Mouse (Mus musculus): Measurements from ENCODE around the gene Rab40c. TPM values are rescaled to one million over a fixed set of nuclear protein-coding genes. Genes with fewer than 3 reads are reported as not detected.
A peak's percentile ranks its signal among the peaks of the same experiment; 100 is the strongest.

Rab40c gene
- total and polyA plus RNA-seq, 3 experiments: 3.7 to 23.2 TPM; not detected in 1

DNA sequence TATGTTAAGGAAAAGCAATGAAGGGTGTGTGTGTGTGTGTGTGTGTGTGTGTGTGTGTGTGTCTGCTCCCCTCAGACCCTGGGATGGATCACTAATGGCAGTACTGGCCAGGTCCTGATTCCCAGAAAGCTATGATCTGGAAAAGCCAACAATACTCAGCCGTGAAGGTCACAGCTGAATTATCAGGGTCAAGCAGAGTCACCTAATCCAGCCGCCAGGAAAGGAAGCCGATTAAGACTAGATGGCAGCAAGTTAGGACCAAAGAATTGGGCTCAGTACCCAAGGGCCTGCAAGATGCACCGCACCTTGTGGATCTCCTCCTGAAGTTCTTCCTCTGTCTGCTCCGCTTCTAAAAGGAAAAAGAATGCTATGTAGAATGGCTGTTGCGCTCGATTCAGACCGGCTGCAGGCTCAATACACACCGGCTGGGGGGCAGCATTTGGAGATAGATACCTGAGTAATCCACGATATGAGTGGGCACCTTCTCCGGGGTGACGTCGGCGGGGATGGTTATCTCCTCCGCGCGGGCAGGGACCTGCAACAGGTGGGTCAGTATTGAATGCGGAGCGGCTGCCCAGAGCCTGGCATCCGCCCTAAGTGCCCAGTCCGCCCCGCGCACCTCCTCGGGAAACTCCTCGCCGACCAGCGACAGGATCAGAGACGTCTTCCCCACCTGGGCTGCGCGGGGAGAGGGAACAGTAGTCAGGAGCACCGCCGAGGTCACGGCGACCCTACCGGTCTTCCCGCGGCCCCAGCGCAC, 75.7 kb downstream of the Rab40c start:
- peak overlapping the region; percentile 89 for H3K9ac ChIP-seq (ENCODE audit: control insufficient read depth, low read depth, low read length, poor library complexity, severe bottlenecking)
- peaks cover 11% of the 10 kb centered on the region for H3K79me2 ChIP-seq (ENCODE audit: control insufficient read depth, insufficient read depth, low read length, poor library complexity)
- peak overlapping the region; percentile 75 to 86 for H3K4me3 ChIP-seq (ENCODE audit: control insufficient read depth in 1 of 2, insufficient read depth in 1 of 2, low read depth in 2 of 2, low read length in 2 of 2)
- H3K27ac ChIP-seq (ENCODE audit: control insufficient read depth, low read depth, low read length): peak overlapping the region; percentile 79
- TF ChIP-seq ETS1 (IDR thresholded peaks at IDR 0.05; ENCODE audit: low read depth, low read length) (no peak), CHD2 (IDR thresholded peaks at IDR 0.05; ENCODE audit: low read length) (no peak), SMC3 (IDR thresholded peaks at IDR 0.05; ENCODE audit: low read depth, low read length) (no peak), TBP (IDR thresholded peaks at IDR 0.05; ENCODE audit: low read depth, low read length) (no peak), KAT2A (conservative IDR thresholded peaks at IDR 0.05; ENCODE audit: low read depth, low read length) (no peak), ZNF384 (IDR thresholded peaks at IDR 0.05; ENCODE audit: low read depth, low read length) (no peak), POLR2A (IDR thresholded peaks at IDR 0.05; ENCODE audit: control insufficient read depth in 1 of 2, insufficient read depth in 1 of 2, low read depth in 1 of 2, low read length in 2 of 2, poor library complexity in 1 of 2) (no peak), ELF1 (IDR thresholded peaks at IDR 0.05; ENCODE audit: low read depth, low read length) (no peak), MAZ (IDR thresholded peaks at IDR 0.05; ENCODE audit: low read depth, low read length) (no peak), MAX (IDR thresholded peaks at IDR 0.05; ENCODE audit: low read length) (no peak)
- no peaks in the 10 kb centered on the region for H3K9me3 ChIP-seq (replicated peaks; ENCODE audit: insufficient read depth, low read length)
- peaks cover 3 to 15% of the 10 kb centered on the region in 2 experiments; a peak in 3 of 4 replicates for H3K4me1 ChIP-seq (ENCODE audit: control insufficient read depth in 1 of 2, insufficient read depth in 2 of 2, low read length in 2 of 2)
- DNase-seq (ENCODE audit: low read depth, low spot score): no peak
- H3K27me3 ChIP-seq (ENCODE audit: control insufficient read depth in 1 of 2, insufficient read depth in 2 of 2, low read length in 2 of 2): no peaks in the 10 kb centered on the region
- peaks cover 0 to 3% of the 10 kb centered on the region in 2 experiments; a peak in 2 of 4 replicates for H3K36me3 ChIP-seq (ENCODE audit: control insufficient read depth in 1 of 2, insufficient read depth in 2 of 2, low read length in 2 of 2)

GRCm38 (mm10) chr17:25843122-25843521, 76.4 kb downstream of the Rab40c start:
- H3K4me1 ChIP-seq (ENCODE audit: control insufficient read depth in 1 of 2, insufficient read depth in 2 of 2, low read length in 2 of 2): peaks cover 3 to 15% of the 10 kb centered on the region in 2 experiments; a peak in 3 of 4 replicates

DNA sequence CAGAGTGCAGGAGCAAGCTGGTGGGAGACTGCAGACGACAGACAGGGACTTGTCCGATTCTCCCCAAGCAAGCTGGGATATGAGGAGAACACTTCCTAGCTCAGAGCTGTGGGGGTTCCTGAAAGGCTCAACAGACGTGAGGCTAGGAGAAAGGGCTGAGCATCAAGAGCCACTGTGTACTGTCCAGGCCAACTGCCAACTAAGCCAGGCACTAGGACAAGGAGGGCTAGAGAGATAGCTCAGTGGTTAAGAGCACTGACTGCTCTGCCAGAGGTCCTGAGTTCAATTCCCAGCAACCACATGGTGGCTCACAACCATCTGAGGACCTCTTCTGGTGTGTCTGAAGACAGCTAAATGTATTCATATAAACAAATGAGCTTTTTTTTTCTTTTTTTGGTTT, 77.0 kb downstream of the Rab40c start:
- H3K36me3 ChIP-seq (ENCODE audit: control insufficient read depth in 1 of 2, insufficient read depth in 2 of 2, low read length in 2 of 2): peaks cover 0 to 3% of the 10 kb centered on the region in 2 experiments; a peak in 2 of 4 replicates
- H3K9me3 ChIP-seq (replicated peaks; ENCODE audit: insufficient read depth, low read length): no peaks in the 10 kb centered on the region
- H3K4me3 ChIP-seq (ENCODE audit: control insufficient read depth in 1 of 2, insufficient read depth in 1 of 2, low read depth in 2 of 2, low read length in 2 of 2): no peak overlapping the region
- H3K4me1 ChIP-seq (ENCODE audit: control insufficient read depth in 1 of 2, insufficient read depth in 2 of 2, low read length in 2 of 2): peaks cover 3 to 15% of the 10 kb centered on the region in 2 experiments; a peak in 3 of 4 replicates
- H3K27me3 ChIP-seq (ENCODE audit: control insufficient read depth in 1 of 2, insufficient read depth in 2 of 2, low read length in 2 of 2): no peaks in the 10 kb centered on the region
- no peak overlapping the region for H3K9ac ChIP-seq (ENCODE audit: control insufficient read depth, low read depth, low read length, poor library complexity, severe bottlenecking)
- 0 out of 2 replicates have a peak, but pooled peaks have one; percentile 21 for TF ChIP-seq TAL1 (IDR thresholded peaks at IDR 0.05; ENCODE audit: low read length)
- peak; percentile 98 for TF ChIP-seq TBP (IDR thresholded peaks at IDR 0.05; ENCODE audit: low read depth, low read length)
- no peak for TF ChIP-seq NELFE (IDR thresholded peaks at IDR 0.05; ENCODE audit: low read depth, low read length)
- no peak for TF ChIP-seq HCFC1 (IDR thresholded peaks at IDR 0.05; ENCODE audit: low read depth, low read length)
- peak; percentile 40 for DNase-seq (ENCODE audit: low read depth, low spot score)
- H3K27ac ChIP-seq (ENCODE audit: control insufficient read depth, low read depth, low read length): no peak overlapping the region
- H3K79me2 ChIP-seq (ENCODE audit: control insufficient read depth, insufficient read depth, low read length, poor library complexity): peaks cover 11% of the 10 kb centered on the region

More at GRCm38 (mm10) chr17:25843122-25843521, 76.4 kb downstream of the Rab40c start:
- Histone ChIP-seq H3K36me3 (ENCODE audit: control insufficient read depth in 1 of 2, insufficient read depth in 2 of 2, low read length in 2 of 2) (peaks cover 0 to 3% of the 10 kb centered on the region in 2 experiments; a peak in 2 of 4 replicates), H3K27me3 (ENCODE audit: control insufficient read depth in 1 of 2, insufficient read depth in 2 of 2, low read length in 2 of 2) (no peaks in the 10 kb centered on the region), H3K27ac (ENCODE audit: control insufficient read depth, low read depth, low read length) (no peak overlapping the region), H3K79me2 (ENCODE audit: control insufficient read depth, insufficient read depth, low read length, poor library complexity) (peaks cover 11% of the 10 kb centered on the region), H3K9ac (ENCODE audit: control insufficient read depth, low read depth, low read length, poor library complexity, severe bottlenecking) (peak overlapping the region; percentile 89), H3K9me3 (replicated peaks; ENCODE audit: insufficient read depth, low read length) (no peaks in the 10 kb centered on the region), H3K4me3 (ENCODE audit: control insufficient read depth in 1 of 2, insufficient read depth in 1 of 2, low read depth in 2 of 2, low read length in 2 of 2) (peak overlapping the region; percentile 75 to 86)
- DNase-seq (ENCODE audit: low read depth, low spot score): no peak
- no peak for TF ChIP-seq MXI1 (IDR thresholded peaks at IDR 0.05; ENCODE audit: low read depth, low read length)
- TF ChIP-seq CTCF (IDR thresholded peaks at IDR 0.05 in 2 of 3, conservative IDR thresholded peaks at IDR 0.05 in 1 of 3; ENCODE audit: control insufficient read depth in 1 of 3, insufficient read depth in 1 of 3, low read depth in 2 of 3, low read length in 3 of 3, poor library complexity in 1 of 3, severe bottlenecking in 1 of 3): 0 out of 6 replicates have a peak, but pooled peaks of 1 of the 3 experiments have one; percentile 2
- TF ChIP-seq MAX (IDR thresholded peaks at IDR 0.05; ENCODE audit: low read length): no peak
- no peak for TF ChIP-seq USF1 (IDR thresholded peaks at IDR 0.05; ENCODE audit: low read depth, low read length)
- TF ChIP-seq POLR2A (IDR thresholded peaks at IDR 0.05; ENCODE audit: control insufficient read depth in 1 of 2, insufficient read depth in 1 of 2, low read depth in 1 of 2, low read length in 2 of 2, poor library complexity in 1 of 2): no peak

Data from MEL (cell line).